Mouse (Mus musculus) monocyte, adult 59 days (primary cell): ENCODE measurements around the gene Skint10. TPM values are rescaled to one million over a fixed set of nuclear protein-coding genes. Genes with fewer than 3 reads are reported as not detected.

Experiments
- total RNA-seq, 2 experiments: library from RNA; stranded (reverse); gene quantifications; one replicate each; pipeline ENCODE4 v1.2.4; 2023

The Skint10 gene
- not detected for total RNA-seq

DNA sequence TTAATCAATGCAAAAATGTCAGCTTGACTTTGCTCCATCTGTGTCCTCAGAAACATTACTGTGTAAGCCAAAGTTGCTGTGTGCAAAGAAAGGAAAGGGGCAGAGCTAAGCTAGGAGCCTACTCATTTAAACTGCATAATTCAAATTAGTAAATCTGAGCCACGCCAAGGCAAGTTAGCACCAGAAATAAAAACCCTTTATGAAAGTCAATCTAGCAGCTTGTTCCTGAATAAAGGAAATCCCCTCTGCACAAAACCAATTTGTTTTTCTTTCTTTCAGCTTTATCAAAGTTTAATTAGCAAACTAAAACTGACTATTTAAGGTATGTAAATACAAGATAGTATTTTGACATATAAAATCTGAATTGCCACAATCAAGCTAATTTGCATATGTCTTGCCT lies at the start of gene Skint10:
Skint10 (minus strand) TSS at position 101 of the 400 bp plus-strand sequence.

Other genes with a start within 250 kb of the Skint10 start
- not detected for gene Skint2, start 217.7 kb downstream of the Skint10 start, total RNA-seq